Mouse (Mus musculus): ENCODE results near the gene Spata17. TPM values are rescaled to one million over a fixed set of nuclear protein-coding genes. Genes with fewer than 3 reads are reported as not detected.

Spata17 gene
- 0.28 TPM in 1 of 2 replicates, not detected in the other for polyA plus RNA-seq (2012; rRNA removed; ENCODE audit: low replicate concordance)

DNA sequence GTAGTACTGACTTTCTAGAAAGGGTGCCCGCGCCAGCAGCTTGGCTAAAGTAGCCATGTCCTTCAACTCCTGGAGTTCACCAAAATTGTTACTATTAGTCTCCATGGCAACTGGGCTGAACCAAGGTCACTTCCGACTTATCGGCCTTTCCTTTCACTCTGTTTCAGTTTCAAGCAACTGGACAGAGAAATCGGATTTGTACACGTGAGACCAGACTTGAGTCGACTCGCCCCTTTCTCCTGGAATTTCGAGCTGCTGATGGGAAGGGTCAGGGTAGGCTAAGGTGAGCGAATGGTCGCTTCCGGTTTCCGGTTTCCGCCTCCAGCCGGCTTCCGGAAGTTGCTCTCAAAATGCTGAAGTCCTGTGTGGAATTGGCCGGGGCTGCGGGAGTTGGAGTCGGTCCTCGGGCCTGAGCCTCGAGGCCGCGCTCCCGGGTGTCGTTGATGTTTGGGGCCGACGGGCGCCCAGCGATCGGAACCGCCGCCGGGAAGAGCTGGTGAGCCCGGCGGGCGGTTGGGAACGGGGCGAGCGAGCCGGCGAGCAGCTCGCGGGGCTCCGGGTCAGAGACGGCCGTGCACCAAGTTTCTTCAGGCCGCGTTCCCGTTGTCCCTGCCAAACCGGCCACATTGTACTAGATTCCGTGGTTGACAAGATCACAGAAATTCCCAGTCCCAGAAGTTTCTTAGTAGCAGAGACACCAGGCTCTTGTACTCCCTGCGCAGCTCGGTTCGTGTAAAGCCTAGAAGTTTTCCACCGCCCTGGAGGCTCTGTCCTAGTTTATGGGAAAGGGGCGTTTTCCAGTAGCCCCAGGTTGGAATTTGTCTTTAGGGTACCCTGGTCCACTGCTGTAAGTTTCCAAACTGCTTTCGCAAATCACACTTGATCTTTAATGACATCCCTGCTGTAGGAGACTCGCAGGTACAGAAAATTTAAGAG is at the start of gene Spata17, which contains the start of gene Gpatch2:
TSS of gene Spata17 (minus strand) at position 285 of the 936 bp plus-strand sequence.
TSS of gene Gpatch2 (plus strand) at position 328 of the 936 bp plus-strand sequence.

Other genes starting within 250 kb of the Spata17 start
- gene D1Pas1, start 248.0 kb downstream of the Spata17 start, polyA plus RNA-seq (2012; rRNA removed; ENCODE audit: low replicate concordance): not detected in 2 replicates
- 4.8 and 6.2 TPM in 2 replicates for gene Gpatch2, start within 50 bp of the Spata17 start, polyA plus RNA-seq (2012; rRNA removed; ENCODE audit: low replicate concordance)

Measured in duodenum, adult 2 months (tissue).